Mouse (Mus musculus): ENCODE measurements around the gene Ncam1. TPM values are rescaled to one million over a fixed set of nuclear protein-coding genes. Genes with fewer than 3 reads are reported as not detected.

Gene Ncam1
- polyA plus RNA-seq, 1 experiment from 2014 or later, result 278 TPM

- Histone ChIP-seq H3K4me2 (replicated peaks) (no peak overlapping the region), H3K9me3 (no peaks in the 10 kb centered on the region), H3K4me3 (no peak overlapping the region), H3K36me3 (no peaks in the 10 kb centered on the region), H3K9ac (no peak overlapping the region), H3K27me3 (replicated peaks) (no peaks in the 10 kb centered on the region), H3K4me1 (peaks cover 31% of the 10 kb centered on the region), H3K27ac (0 out of 2 replicates have a peak overlapping the region, but pooled peaks have one; percentile 10)
- 21% methylated on average over 4 of the region's 4 CpGs for WGBS
- no peak for ATAC-seq (ENCODE audit: low FRiP score, low read depth)
Measured at GRCm38 (mm10) chr9:49745696-49746095, 53.0 kb downstream of the Ncam1 start.

- WGBS, result 15% methylated on average over 2 of the region's 2 CpGs
- H3K4me3 ChIP-seq, result no peak overlapping the region
- no peaks in the 10 kb centered on the region for H3K36me3 ChIP-seq
- H3K9me3 ChIP-seq, result no peaks in the 10 kb centered on the region
- ATAC-seq (ENCODE audit: low FRiP score, low read depth), result no peak
- H3K4me1 ChIP-seq, result peaks cover 39% of the 10 kb centered on the region
- no peak overlapping the region for H3K9ac ChIP-seq
- H3K27me3 ChIP-seq (replicated peaks), result no peaks in the 10 kb centered on the region
- H3K27ac ChIP-seq, result no peak overlapping the region
- H3K4me2 ChIP-seq (replicated peaks), result no peak overlapping the region
Measured at GRCm38 (mm10) chr9:49744286-49744685, 54.4 kb downstream of the Ncam1 start.

GRCm38 (mm10) chr9:49739935-49740334, 58.8 kb downstream of the Ncam1 start:
- H3K9me3 ChIP-seq, result no peaks in the 10 kb centered on the region
- H3K9ac ChIP-seq, result no peak overlapping the region
- H3K4me2 ChIP-seq (replicated peaks), result no peak overlapping the region
- H3K27me3 ChIP-seq (replicated peaks), result no peaks in the 10 kb centered on the region
- peaks cover 38% of the 10 kb centered on the region for H3K4me1 ChIP-seq
- H3K27ac ChIP-seq, result no peak overlapping the region
- ATAC-seq (ENCODE audit: low FRiP score, low read depth), result no peak
- H3K36me3 ChIP-seq, result no peaks in the 10 kb centered on the region
- 89% methylated on average over 6 of the region's 6 CpGs for WGBS
- H3K4me3 ChIP-seq, result no peak overlapping the region

- H3K27ac ChIP-seq, result no peak overlapping the region
- H3K4me2 ChIP-seq (replicated peaks), result no peak overlapping the region
- peaks cover 28% of the 10 kb centered on the region for H3K4me1 ChIP-seq
- H3K4me3 ChIP-seq, result no peak overlapping the region
- 32% methylated on average over 1 of the region's 1 CpGs for WGBS
- no peak for ATAC-seq (ENCODE audit: low FRiP score, low read depth)
- no peaks in the 10 kb centered on the region for H3K27me3 ChIP-seq (replicated peaks)
- H3K9me3 ChIP-seq, result no peaks in the 10 kb centered on the region
- H3K36me3 ChIP-seq, result no peaks in the 10 kb centered on the region
- H3K9ac ChIP-seq, result no peak overlapping the region
Measured at GRCm38 (mm10) chr9:49738546-49738945, 60.2 kb downstream of the Ncam1 start.

DNA sequence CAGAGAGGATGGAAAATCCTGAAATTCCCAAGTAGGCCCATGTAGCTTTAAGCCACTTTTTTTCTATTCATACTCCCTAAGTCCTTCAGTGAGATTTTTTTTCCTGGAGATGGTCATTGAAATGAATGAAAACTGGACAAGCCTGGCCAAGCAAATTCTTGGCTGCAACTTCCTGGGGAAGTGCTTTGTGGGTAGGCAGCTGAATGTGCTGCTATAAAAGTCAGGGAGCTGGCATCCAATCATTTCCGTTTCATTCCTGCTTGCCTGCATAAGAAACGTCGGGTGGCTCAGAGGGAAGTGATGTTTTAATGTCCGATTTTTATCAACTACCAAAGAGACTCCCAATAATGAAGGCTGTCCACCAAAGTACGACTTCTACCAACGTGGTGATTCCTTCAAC, 61.6 kb downstream of the Ncam1 start:
- 91% methylated on average over 6 of the region's 6 CpGs for WGBS

DNA sequence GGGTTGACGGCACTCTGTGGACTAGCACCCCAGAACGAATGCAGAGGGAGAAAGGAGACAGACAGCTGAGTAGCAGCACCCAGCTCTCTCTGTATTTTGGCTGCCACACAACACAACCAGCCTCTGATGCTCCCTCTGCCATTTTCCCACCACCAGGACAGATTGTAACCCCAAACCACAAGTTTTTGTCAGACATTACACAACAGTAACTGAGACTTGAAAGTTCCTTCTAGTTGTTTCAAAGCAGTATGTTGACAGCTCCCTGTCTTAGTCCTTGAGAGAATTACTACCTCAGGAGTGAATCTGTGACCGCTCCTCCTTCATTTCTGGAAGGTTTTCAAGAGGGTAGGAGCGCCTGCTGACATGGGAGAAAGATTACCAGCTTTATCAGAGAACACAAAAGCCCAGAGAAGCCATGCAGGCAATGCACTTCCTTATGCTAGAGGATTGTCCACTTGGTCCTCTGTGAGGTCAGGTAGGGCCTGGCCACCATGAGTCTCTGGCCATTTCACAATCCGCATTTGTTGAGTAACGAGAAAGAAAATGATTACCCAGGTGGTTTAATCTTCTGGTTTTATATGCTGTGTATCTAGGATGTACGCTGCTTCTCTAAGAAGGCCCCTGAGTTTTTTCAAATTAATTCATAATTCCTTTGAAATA, 64.2 kb downstream of the Ncam1 start:
- Histone ChIP-seq H3K9ac (no peak overlapping the region), H3K4me3 (no peak overlapping the region), H3K4me2 (replicated peaks) (no peak overlapping the region), H3K27me3 (replicated peaks) (no peaks in the 10 kb centered on the region), H3K27ac (no peak overlapping the region), H3K9me3 (no peaks in the 10 kb centered on the region), H3K36me3 (no peaks in the 10 kb centered on the region; the same call in 1 of the 2 replicates), H3K4me1 (peaks cover 22% of the 10 kb centered on the region)
- no peak for ATAC-seq (ENCODE audit: low FRiP score, low read depth)
- 89% methylated on average over 7 of the region's 7 CpGs for WGBS

More for the DNA sequence above, 61.6 kb downstream of the Ncam1 start:
- no peak overlapping the region for H3K9ac ChIP-seq
- H3K27me3 ChIP-seq (replicated peaks), result no peaks in the 10 kb centered on the region
- H3K36me3 ChIP-seq, result no peaks in the 10 kb centered on the region; the same call in 1 of the 2 replicates
- H3K4me2 ChIP-seq (replicated peaks), result no peak overlapping the region
- no peaks in the 10 kb centered on the region for H3K9me3 ChIP-seq
- ATAC-seq (ENCODE audit: low FRiP score, low read depth), result no peak
- no peak overlapping the region for H3K4me3 ChIP-seq
- no peak overlapping the region for H3K27ac ChIP-seq
- peaks cover 24% of the 10 kb centered on the region; the same call in 1 of the 2 replicates for H3K4me1 ChIP-seq

GRCm38 (mm10) chr9:49733726-49734125, 65.0 kb downstream of the Ncam1 start:
- Histone ChIP-seq H3K4me3 (no peak overlapping the region), H3K27ac (no peak overlapping the region), H3K9ac (no peak overlapping the region), H3K9me3 (no peaks in the 10 kb centered on the region), H3K36me3 (no peaks in the 10 kb centered on the region; the same call in 1 of the 2 replicates), H3K4me1 (peaks cover 22% of the 10 kb centered on the region), H3K4me2 (replicated peaks) (no peak overlapping the region), H3K27me3 (replicated peaks) (no peaks in the 10 kb centered on the region)
- ATAC-seq (ENCODE audit: low FRiP score, low read depth), result no peak
- WGBS, result 84% methylated on average over 5 of the region's 5 CpGs

- no peak for ATAC-seq (ENCODE audit: low FRiP score, low read depth)
- Histone ChIP-seq H3K36me3 (no peaks in the 10 kb centered on the region; the same call in 1 of the 2 replicates), H3K4me1 (peaks cover 31% of the 10 kb centered on the region), H3K27ac (no peak overlapping the region), H3K27me3 (replicated peaks) (no peaks in the 10 kb centered on the region), H3K9ac (no peak overlapping the region), H3K4me3 (no peak overlapping the region), H3K4me2 (replicated peaks) (no peak overlapping the region), H3K9me3 (no peaks in the 10 kb centered on the region)
- 37% methylated on average over 3 of the region's 3 CpGs for WGBS
Measured at GRCm38 (mm10) chr9:49729479-49729878, 69.2 kb downstream of the Ncam1 start.

- H3K4me1 ChIP-seq, result peaks cover 31% of the 10 kb centered on the region
- no peaks in the 10 kb centered on the region for H3K36me3 ChIP-seq
- ATAC-seq (ENCODE audit: low FRiP score, low read depth), result 0 out of 2 replicates have a peak, but pooled peaks have one; percentile 44
- no peaks in the 10 kb centered on the region for H3K9me3 ChIP-seq
- H3K4me2 ChIP-seq (replicated peaks), result peak overlapping the region; percentile 9; the same call in 1 of the 2 replicates
- H3K27ac ChIP-seq, result no peak overlapping the region
- 15% methylated on average over 8 of the region's 8 CpGs for WGBS
- no peak overlapping the region for H3K4me3 ChIP-seq
- H3K9ac ChIP-seq, result no peak overlapping the region
- no peaks in the 10 kb centered on the region for H3K27me3 ChIP-seq (replicated peaks)
Measured at GRCm38 (mm10) chr9:49728211-49728610, 70.5 kb downstream of the Ncam1 start.

DNA sequence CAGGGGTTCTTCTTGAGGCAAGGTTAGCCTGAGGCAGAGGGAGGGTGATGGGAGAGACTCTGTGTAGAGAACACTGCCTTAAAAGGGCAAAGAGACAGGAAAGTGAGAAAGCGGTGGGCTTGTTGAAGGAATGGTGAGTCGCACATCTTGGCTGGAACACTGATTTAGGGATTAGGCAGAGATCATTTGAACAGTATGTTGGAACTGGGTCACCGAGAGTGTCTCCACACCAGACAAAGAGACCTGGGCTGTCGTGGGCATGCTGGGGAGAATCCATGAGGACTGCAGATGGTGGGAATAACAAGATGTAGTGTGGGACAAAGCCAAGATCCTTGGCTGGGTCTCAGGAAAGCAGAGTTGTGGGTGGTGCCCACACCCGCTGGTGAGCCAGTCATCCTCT, 76.0 kb downstream of the Ncam1 start:
- no peak overlapping the region for H3K4me3 ChIP-seq
- no peak overlapping the region for H3K9ac ChIP-seq
- no peaks in the 10 kb centered on the region for H3K27me3 ChIP-seq (replicated peaks)
- ATAC-seq (ENCODE audit: low FRiP score, low read depth), result no peak
- no peak overlapping the region for H3K27ac ChIP-seq
- 90% methylated on average over 5 of the region's 5 CpGs for WGBS
- H3K36me3 ChIP-seq, result no peaks in the 10 kb centered on the region
- H3K4me1 ChIP-seq, result peaks cover 16% of the 10 kb centered on the region
- no peaks in the 10 kb centered on the region for H3K9me3 ChIP-seq
- no peak overlapping the region for H3K4me2 ChIP-seq (replicated peaks)

DNA sequence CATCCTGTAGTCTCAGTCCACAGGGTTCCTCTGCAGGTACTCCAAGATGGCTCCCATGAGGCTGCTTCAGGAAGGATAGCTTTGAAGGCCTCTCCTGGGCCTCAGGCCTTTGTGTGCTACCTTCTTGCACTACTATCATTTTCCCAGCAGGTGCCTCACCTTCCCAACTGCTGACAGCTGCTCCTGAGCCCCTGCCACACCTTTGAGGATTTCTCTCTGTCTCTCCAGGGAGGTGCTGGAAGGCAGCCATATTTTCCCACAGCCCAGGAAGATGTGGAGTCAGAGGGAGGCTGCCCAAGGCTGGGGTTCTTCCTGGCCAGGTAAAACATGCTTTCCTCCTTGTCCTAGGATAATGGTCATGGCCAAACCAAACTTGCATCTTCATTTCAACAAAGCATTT, 83.6 kb downstream of the Ncam1 start:
- H3K36me3 ChIP-seq, result peaks cover 7% of the 10 kb centered on the region
- H3K9me3 ChIP-seq, result no peaks in the 10 kb centered on the region
- no peak overlapping the region for H3K4me2 ChIP-seq (replicated peaks)
- H3K4me1 ChIP-seq, result peaks cover 9% of the 10 kb centered on the region
- ATAC-seq (ENCODE audit: low FRiP score, low read depth), result no peak
- H3K4me3 ChIP-seq, result no peak overlapping the region
- no peak overlapping the region for H3K27ac ChIP-seq
- H3K27me3 ChIP-seq (replicated peaks), result no peaks in the 10 kb centered on the region
- H3K9ac ChIP-seq, result no peak overlapping the region

GRCm38 (mm10) chr9:49714091-49714490, 84.6 kb downstream of the Ncam1 start:
- Histone ChIP-seq H3K9ac (no peak overlapping the region), H3K27ac (no peak overlapping the region), H3K36me3 (peaks cover 7% of the 10 kb centered on the region), H3K4me3 (no peak overlapping the region), H3K27me3 (replicated peaks) (no peaks in the 10 kb centered on the region), H3K9me3 (no peaks in the 10 kb centered on the region), H3K4me2 (replicated peaks) (no peak overlapping the region), H3K4me1 (peaks cover 9% of the 10 kb centered on the region)
- ATAC-seq (ENCODE audit: low FRiP score, low read depth), result no peak
- 79% methylated on average over 3 of the region's 3 CpGs for WGBS

GRCm38 (mm10) chr9:49707646-49708045, 91.1 kb downstream of the Ncam1 start:
- no peak overlapping the region for H3K9ac ChIP-seq
- no peak for ATAC-seq (ENCODE audit: low FRiP score, low read depth)
- H3K27me3 ChIP-seq (replicated peaks), result no peaks in the 10 kb centered on the region
- no peak overlapping the region for H3K4me2 ChIP-seq (replicated peaks)
- peaks cover 4% of the 10 kb centered on the region for H3K36me3 ChIP-seq
- H3K4me1 ChIP-seq, result 0 out of 2 replicates have a peak, but pooled peaks cover 6% of the 10 kb centered on the region
- H3K4me3 ChIP-seq, result no peak overlapping the region
- H3K9me3 ChIP-seq, result no peaks in the 10 kb centered on the region
- H3K27ac ChIP-seq, result no peak overlapping the region
